Mouse (Mus musculus): ENCODE measurements around the gene Pla2g4f. TPM values are rescaled to one million over a fixed set of nuclear protein-coding genes. Genes with fewer than 3 reads are reported as not detected.

Gene Pla2g4f
- not detected for total RNA-seq (2022)

DNA sequence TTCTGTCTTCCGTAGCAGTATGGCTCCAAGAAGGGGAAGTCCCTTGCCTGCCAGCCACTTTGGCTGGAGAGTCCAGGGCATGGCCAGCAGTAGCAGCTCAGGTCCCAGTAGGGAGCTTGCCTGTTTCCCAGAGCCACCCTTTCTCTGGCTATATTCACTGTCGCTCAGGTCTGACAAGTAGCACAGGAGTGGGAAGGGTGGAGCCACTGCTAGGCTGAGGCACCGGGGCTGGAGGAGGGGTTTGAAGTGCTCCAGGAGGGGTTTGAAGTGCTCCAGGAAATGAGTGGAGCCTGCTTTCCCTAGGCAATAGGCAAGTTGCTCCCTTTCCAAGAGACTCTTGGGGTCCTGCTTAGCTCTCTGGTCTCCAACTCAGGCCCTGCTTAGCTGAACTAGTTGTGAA, at the start of gene Pla2g4f:
Gene Pla2g4f (minus strand): TSS at position 190 of the 400 bp plus-strand sequence.
- DNase-seq (ENCODE audit: low spot score in 2 of 2) = no peak

DNA sequence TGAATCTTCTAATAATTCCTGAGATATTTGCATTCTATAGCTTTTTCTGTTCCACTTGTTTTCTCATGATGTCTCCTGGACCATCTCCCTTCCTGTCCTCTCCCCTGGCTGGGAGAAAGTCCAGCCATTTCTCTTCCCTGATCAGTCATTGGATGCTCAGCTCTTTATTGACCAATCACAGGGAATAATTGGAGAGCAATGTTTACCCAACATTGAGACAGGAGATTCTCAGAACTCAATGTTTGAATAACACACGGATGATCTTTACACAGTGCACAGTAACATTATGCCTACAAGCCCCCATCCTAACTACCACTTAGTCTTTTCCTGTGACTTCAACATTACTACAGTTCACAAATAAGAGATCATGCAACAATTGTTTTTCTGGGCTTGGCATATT, 46.5 kb upstream of the Pla2g4f start:
- no peak for DNase-seq (ENCODE audit: low spot score in 2 of 2)

DNA sequence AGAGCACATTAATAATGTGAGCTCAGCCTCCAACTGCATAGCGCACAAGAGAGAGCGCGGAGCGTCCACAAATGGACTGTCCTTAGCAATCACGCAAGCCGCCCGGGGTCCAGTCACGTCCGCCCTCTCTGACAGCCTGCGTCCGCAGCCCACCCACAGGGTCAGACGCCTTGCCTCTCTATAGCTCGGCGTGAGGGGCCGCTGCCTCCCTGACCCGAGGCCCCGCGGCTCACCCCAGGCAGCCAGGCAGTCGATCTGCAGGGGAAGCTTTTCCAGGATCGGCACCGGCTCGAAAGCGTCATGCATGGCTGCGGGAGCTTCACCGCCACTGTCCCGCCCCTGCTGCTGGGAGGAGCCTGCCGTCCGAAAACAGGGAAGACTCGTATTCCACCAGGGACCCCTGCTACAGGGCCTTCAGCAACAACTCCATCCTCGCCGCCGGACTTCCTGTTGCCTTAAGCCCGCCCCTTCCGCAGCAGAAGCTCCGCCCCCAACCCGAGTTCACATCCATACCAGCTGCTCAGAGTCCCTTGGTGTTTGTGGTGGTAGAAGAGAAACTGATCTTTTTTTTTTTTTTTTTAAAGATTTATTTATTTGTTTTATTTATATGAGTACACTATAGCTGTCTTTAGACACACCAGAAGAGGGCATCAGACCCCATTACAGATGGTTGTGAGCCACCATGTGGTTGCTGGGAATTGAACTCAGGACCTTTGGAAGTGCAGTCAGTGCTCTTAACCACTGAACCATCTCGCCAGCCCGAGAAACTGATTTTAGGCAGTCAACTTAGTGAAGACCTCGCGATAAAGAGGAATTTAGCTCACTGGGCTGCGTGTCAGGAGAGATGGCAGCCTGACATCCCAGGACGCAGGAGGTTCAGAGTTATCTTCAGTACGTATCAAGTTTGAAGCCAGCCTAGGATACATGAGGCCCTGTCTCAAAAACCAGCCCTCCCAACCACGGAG, 39.0 kb upstream of the Pla2g4f start, which contains the start of gene Vps39:
Gene Vps39 (minus strand): TSS at position 456 of the 965 bp plus-strand sequence.
- DNase-seq (ENCODE audit: low spot score in 2 of 2) = peak; percentile 83

DNA sequence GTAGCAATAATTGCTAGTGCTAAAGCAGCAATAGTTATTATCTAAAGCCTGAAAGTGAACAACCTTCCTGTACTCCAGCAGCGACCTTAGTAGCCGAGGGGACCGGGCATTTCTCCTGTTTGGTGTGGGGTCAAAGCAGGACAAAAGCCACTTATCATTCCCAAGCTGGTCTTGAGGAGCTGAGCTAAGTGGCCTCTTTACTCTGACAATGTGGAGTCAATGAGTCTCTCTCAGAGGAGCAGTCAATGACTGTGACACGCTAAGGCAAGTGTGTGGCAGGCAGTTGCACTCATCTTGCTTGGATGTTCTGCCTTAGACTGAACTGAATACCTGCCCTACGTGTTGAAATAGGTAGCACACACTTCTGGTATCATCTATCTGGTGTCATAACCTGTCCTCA, 37.4 kb upstream of the Pla2g4f start:
- DNase-seq (ENCODE audit: low spot score in 2 of 2) = no peak

DNA sequence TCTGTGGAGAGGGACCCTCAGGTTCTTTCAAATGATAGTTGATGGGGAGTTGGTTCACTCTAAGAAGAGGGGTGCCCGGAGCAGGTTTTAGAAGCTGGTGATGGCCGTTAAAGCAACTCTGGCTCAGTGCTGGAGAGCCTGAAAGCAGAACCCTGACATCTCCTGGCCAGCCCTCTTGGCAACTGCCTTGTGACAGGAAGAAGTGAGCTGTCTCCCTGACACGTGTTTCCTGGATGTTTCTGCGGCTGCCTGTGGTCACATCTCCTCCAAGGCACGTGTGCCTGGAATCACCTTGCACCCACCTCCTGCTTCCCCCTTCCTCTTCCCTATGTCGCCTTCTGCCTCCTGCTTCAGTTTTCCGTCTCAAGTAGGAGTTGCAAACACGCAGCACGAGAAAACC, 34.2 kb upstream of the Pla2g4f start:
- no peak for DNase-seq (ENCODE audit: low spot score in 2 of 2)

- no peak for DNase-seq (ENCODE audit: low spot score in 2 of 2)
Measured at GRCm38 (mm10) chr2:120341741-120342140, 27.8 kb upstream of the Pla2g4f start.

- no peak for DNase-seq (ENCODE audit: low spot score in 2 of 2)
Measured at GRCm38 (mm10) chr2:120337886-120338285, 23.9 kb upstream of the Pla2g4f start.

DNA sequence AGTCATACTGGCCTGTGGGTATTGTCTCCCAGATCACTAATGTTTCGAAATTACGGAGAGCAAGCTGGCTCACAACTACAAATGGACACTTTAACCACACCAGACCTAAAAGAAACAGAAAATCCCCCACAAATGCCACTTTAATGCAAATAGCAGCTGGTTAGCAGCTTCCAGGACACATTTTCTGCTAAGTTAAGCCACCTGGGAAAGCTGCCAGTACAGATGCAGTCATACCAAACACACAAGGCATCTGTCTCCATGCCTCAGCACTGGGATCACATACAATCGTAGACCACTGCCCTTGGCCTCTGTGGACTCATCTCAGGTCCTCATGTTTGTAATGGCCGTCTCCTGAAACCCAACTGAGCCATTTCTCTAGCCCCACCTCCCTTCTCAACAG, 17.6 kb upstream of the Pla2g4f start:
- no peak for DNase-seq (ENCODE audit: low spot score in 2 of 2)

GRCm38 (mm10) chr2:120315077-120315476, 1.1 kb upstream of the Pla2g4f start:
- no peak for DNase-seq (ENCODE audit: low spot score in 2 of 2)

DNA sequence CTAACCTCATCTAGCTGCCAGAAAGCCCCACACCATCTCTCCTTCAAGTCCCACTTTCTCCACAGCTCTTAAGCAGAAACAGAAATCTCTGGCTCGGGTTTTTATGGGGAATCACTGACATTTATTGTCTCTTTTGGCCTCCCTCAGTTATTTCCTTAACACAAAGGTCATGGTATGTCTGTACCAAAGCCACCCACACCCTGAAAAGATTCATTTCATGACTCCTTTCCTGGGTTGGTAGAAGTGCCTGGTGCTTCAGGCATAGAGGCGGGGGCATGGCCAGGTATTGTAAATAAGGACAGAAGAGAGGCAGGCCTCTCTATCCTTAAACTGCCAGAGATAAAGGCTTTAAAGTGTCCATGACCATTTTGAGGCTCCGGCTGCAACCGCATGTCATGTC, 522 bp upstream of the Pla2g4f start:
- no peak for DNase-seq (ENCODE audit: low spot score in 2 of 2)

- DNase-seq (ENCODE audit: low spot score in 2 of 2) = no peak
Measured at GRCm38 (mm10) chr2:120312276-120312825, 1.6 kb downstream of the Pla2g4f start.

GRCm38 (mm10) chr2:120304113-120304512, 9.9 kb downstream of the Pla2g4f start:
- DNase-seq (ENCODE audit: low spot score in 2 of 2) = no peak

DNA sequence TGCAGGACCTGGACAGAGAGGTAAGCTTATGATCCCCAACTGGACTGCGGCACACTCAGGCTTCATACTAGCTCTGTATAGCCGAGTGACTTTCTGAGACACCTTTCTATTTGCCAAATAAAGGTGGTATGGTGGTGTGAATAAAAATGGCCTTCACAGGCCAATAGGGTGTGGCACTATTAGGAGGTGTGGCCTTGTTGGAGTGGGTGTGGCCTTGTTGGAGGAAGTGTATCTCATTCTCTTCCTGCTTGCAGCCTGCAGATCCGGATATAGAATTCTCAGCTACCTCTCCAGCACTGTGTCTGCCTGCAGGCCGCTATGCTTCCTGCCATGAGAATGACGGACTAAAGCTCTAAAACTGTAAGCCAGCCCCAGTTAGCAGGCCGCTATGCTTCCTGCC, 12.9 kb downstream of the Pla2g4f start:
- DNase-seq (ENCODE audit: low spot score in 2 of 2) = no peak

DNA sequence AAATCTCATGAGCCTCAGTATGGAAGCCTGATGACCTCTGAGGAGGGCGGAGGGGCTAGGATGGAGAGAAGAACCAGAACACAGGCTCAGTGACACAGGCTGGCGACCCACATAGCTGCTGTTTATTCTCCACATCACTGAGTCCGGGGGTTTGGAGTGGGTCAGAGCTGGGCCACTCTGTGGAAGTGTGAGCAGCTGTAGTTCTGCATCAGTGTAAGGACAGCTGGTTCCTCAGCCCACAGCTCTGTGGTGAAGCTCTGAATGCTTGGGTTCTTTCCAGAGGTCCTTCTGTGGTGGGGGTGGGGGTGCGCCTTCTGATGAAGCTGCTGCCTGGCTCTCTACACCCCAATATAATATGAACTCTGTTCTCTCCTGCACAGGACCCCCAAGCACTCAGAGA, 14.1 kb downstream of the Pla2g4f start:
- DNase-seq (ENCODE audit: low spot score in 2 of 2) = no peak

DNA sequence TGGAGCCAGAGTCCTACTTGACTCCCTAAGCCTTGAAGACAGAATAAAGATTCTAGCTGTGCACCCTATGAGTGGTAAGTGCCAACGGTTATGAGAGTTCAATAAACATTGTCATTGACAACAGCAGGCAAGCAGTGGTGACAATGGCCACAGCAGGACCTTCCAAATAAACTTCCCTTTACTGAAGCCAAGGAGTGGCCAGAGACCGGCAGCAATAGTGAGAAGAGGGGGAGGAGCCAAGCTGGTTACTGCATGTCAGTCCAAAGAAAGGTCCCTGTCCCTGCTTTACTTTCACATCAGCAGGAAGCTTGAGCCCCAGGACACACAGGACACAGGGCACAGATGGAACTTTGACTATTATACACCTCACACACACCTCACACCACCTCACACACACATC, 17.8 kb downstream of the Pla2g4f start:
- no peak for DNase-seq (ENCODE audit: low spot score in 2 of 2)

- no peak for DNase-seq (ENCODE audit: low spot score in 2 of 2)
Measured at GRCm38 (mm10) chr2:120291471-120292078, 22.4 kb downstream of the Pla2g4f start.

- DNase-seq (ENCODE audit: low spot score in 2 of 2) = no peak
Measured at GRCm38 (mm10) chr2:120288995-120289394, 25.0 kb downstream of the Pla2g4f start, which contains the start of gene Pla2g4d. Gene Pla2g4d, minus strand, starts transcription at chr2:120289197.

DNA sequence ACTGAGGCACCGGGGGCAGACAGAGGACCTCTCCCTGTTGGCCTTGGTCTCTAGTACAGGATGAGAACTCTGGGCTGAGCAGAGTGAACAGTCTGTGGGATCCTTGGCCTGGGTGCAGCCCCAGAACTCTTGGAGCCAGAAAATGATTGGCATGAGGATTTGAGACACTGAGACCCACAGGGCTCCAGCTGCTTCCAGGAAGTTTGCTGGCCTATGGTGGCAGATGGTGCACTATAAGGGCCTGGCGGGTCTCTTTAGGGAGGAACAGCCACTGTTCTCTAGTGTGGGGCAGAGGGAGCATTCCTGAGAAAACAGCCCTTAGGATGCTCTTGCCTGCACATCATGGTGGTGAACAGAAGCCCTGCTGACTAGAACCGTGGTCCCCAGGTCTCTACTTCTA, 25.6 kb downstream of the Pla2g4f start:
- no peak for DNase-seq (ENCODE audit: low spot score in 2 of 2)

GRCm38 (mm10) chr2:120285639-120286038, 28.3 kb downstream of the Pla2g4f start:
- no peak for DNase-seq (ENCODE audit: low spot score in 2 of 2)

DNA sequence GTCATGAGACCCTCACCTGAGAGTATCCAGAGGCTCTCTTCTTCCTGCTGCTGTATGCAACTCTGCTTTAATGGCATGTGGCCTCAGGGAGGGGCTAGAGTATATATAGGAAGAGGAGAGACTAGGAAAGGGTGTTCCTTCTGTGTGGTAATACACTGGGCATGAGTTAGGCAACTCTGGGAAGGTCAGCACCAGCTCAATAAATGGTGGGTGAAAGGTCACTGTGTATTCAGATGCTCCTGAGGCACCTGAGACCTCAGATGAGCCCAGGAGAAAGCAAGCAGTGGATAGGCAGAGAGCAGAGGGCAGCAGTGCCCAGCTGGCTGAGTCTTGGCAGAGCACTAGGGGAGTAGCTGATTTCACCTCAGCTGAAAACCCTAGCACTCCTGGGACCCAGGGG, 29.3 kb downstream of the Pla2g4f start:
- DNase-seq (ENCODE audit: low spot score in 2 of 2) = no peak

- no peak for DNase-seq (ENCODE audit: low spot score in 2 of 2)
Measured at GRCm38 (mm10) chr2:120284094-120284493, 29.9 kb downstream of the Pla2g4f start.

DNA sequence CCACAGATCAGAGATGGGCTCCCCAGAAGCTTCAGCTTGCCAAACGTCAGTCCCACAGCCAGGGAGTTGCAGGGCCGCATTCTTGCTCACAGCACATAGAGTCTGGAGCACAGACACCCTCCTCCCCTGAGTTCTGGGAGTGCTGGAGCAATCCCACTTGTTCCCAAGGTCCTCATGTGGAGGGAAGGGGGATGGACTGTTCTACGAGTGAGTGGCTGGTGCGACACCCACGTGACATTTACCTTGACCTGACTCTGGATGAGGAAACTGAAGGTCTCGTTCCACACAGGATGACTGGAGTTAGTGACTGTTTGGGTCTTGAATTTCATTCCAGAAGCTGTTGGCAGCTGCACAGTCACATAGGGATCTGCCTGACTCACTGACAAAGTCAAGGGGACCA, 30.4 kb downstream of the Pla2g4f start:
- DNase-seq (ENCODE audit: low spot score in 2 of 2) = no peak
